Mouse (Mus musculus) neural tube, embryonic 15.5 days (tissue): ENCODE data around the gene Gabpa. TPM values are rescaled to one million over a fixed set of nuclear protein-coding genes. Genes with fewer than 3 reads are reported as not detected.

ENCODE experiments used
- ATAC-seq: fragments of 200-750 bp; cut with Nextera tagmentation; 2 replicates; pipeline ENCODE4 v1.8.0; 2017; ENCODE audit warnings: mild to moderate bottlenecking, moderate TSS enrichment, moderate library complexity; ENCODE audit not compliant: low FRiP score
- H3K27ac ChIP-seq: fragments of 300-500 bp; sonication (generic); replicated peaks from 2 replicates; pipeline ENCODE4 v1.5.1; 2015; ENCODE audit warnings: mild to moderate bottlenecking, inconsistent platforms
- H3K27me3 ChIP-seq: fragments of 300-500 bp; sonication (generic); replicated peaks from 2 replicates; pipeline ENCODE4 v1.6.1; 2015; ENCODE audit warnings: inconsistent platforms
- H3K36me3 ChIP-seq: fragments of 300-500 bp; sonication (generic); 2 replicates; pipeline ENCODE4 v1.6.1; 2015; ENCODE audit warnings: inconsistent platforms
- H3K4me1 ChIP-seq: fragments of 300-500 bp; sonication (generic); 2 replicates; pipeline ENCODE4 v1.6.1; 2015; ENCODE audit warnings: inconsistent platforms
- H3K4me2 ChIP-seq: fragments of 300-500 bp; sonication (generic); 2 replicates; pipeline ENCODE4 v1.6.1; 2015; ENCODE audit warnings: inconsistent platforms, mild to moderate bottlenecking, moderate library complexity
- H3K4me3 ChIP-seq: fragments of 300-500 bp; sonication (generic); replicated peaks from 2 replicates; pipeline ENCODE4 v1.5.1; 2015; ENCODE audit warnings: mild to moderate bottlenecking, inconsistent platforms
- H3K9ac ChIP-seq: fragments of 300-500 bp; sonication (generic); replicated peaks from 2 replicates; pipeline ENCODE4 v1.6.1; 2015; ENCODE audit warnings: mild to moderate bottlenecking, inconsistent platforms
- H3K9me3 ChIP-seq: fragments of 300-500 bp; sonication (generic); replicated peaks from 2 replicates; pipeline ENCODE4 v1.6.1; 2016; ENCODE audit warnings: inconsistent platforms
- WGBS: fragments of 180-500 bp; shearing (Covaris S2); methylation state at CpG from one replicate; pipeline ENCODE4 v1.1.7; 2015; ENCODE audit warnings: mixed read lengths; 5-methylcytosine and 5-hydroxymethylcytosine counted together
- polyA plus RNA-seq: library from polyadenylated mRNA; unstranded; fragments of >200 nt; fragmentation: Nextera tagmentation; extraction: Ambion mirVana; gene quantifications from 2 replicates; pipeline ENCODE4 v1.2.1, GENCODE M21; 2015

The Gabpa gene
- polyA plus RNA-seq = 14.7 and 17.0 TPM in 2 replicates

DNA sequence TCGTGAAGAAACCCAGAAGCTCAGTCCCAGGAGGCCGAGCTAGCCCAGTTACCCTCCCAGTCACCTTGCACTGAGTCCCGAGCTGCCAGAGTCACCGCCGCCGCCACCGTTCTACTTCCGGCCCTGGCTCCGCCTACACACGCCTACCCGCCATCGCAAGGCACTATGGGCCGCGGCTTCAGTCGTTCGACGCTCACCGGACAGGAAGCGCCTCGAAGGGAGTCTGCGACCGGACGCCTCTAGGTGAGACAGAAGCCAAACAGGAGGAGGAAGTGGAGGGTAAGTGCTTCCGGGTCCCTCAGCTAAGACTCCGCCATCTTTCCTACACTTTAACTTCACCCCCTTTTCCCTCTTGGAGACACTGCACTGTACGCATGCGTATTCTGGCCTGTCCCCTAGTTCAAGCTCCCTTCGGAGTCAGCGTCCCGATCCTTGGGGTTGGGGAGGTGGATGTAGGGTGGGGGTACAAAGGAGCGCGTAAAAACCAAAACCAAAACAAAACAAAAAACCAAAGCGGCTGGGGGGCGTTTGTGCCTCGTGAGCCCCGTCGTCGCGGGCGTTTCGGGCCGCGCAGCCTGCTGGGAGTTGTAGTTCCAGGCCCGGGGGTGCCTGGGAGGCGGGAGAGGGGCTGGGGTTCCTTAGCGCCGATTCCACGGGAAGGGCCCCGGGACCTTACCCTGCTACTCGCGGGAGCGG lies at the start of gene Gabpa:
Gene Gabpa (plus strand): TSS at position 181 of the 696 bp plus-strand sequence.
- peak within 1 kb of the TSS; percentile 98 for H3K9ac ChIP-seq
- under 1% methylated on average over 51 of the region's 52 CpGs for WGBS
- peak within 1 kb of the TSS; percentile 98 for H3K27ac ChIP-seq
- ATAC-seq = peak; percentile 97
- H3K4me3 ChIP-seq = peak within 1 kb of the TSS; percentile 100
- peak within 1 kb of the TSS; percentile 80 for H3K4me2 ChIP-seq
- no peaks in the 10 kb centered on the region for H3K27me3 ChIP-seq
- H3K36me3 ChIP-seq = peaks cover 17% of the 10 kb centered on the region
- H3K9me3 ChIP-seq = no peaks in the 10 kb centered on the region
- peaks cover 37% of the 10 kb centered on the region for H3K4me1 ChIP-seq

- H3K4me1 ChIP-seq = no peaks in the 10 kb centered on the region
- H3K4me3 ChIP-seq = no peak overlapping the region
- ATAC-seq = no peak
- no peak overlapping the region for H3K9ac ChIP-seq
- no peaks in the 10 kb centered on the region for H3K27me3 ChIP-seq
- H3K4me2 ChIP-seq = no peak overlapping the region
- H3K9me3 ChIP-seq = no peaks in the 10 kb centered on the region
- no peaks in the 10 kb centered on the region for H3K36me3 ChIP-seq
- 37% methylated on average over 7 of the region's 7 CpGs for WGBS
- H3K27ac ChIP-seq = no peak overlapping the region
These were observed 49.8 kb upstream of the Gabpa start for GRCm38 (mm10) chr16:84784966-84785365.

DNA sequence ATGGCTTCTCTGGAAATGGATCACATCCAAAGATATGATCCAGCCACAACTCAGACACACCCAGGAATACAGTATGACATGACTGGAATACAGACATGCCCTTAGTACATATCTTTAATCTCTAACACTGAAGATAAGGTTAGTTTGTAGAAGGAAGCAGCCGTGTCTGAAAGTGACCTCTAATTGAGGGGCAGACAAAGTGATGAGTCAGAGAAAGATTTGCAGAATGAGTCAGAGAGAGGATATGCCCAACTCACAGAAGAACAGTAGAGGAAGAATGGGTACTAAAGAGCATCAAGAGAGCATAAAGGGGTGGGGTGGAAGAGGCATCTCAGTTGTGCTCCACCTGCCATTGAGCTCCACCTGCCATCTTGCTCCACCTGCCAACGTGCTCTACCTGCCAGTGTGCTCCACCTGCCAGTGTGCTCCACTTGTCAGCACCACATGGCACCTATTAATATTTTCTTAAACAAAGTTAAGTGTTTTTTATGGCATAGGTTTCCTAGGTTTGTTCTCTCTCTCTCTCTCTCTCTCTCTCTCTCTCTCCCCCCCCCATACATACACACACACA lies 44.0 kb upstream of the Gabpa start:
- WGBS = 94% methylated on average over 2 of the region's 2 CpGs

DNA sequence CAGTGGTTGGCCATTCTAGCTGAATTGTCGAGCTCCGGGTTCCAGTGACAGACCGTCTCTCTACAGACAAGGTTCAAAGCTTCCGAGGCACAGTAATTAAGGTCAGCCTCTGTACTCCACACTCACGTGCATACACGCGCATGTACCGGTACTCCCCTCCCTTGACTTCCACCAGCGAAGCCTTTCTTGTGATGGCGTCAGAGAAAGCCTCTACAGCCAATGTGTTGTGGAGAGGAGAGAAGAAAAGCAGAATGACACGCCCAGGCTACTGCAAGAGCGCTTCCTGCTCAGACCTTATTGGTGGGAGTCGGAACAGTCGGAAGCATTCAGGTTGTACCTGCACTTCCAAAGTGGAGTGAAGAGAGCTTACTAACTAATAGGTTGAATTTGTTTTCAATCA lies 41.3 kb upstream of the Gabpa start:
- no peaks in the 10 kb centered on the region for H3K27me3 ChIP-seq
- H3K36me3 ChIP-seq = no peaks in the 10 kb centered on the region
- H3K27ac ChIP-seq = no peak overlapping the region
- H3K4me1 ChIP-seq = no peaks in the 10 kb centered on the region
- no peak overlapping the region for H3K4me2 ChIP-seq
- H3K9ac ChIP-seq = no peak overlapping the region
- H3K4me3 ChIP-seq = no peak overlapping the region
- 91% methylated on average over 14 of the region's 14 CpGs for WGBS
- no peaks in the 10 kb centered on the region for H3K9me3 ChIP-seq
- no peak for ATAC-seq

More for the DNA sequence above, 44.0 kb upstream of the Gabpa start:
- no peak overlapping the region for H3K4me3 ChIP-seq
- no peaks in the 10 kb centered on the region for H3K27me3 ChIP-seq
- no peaks in the 10 kb centered on the region for H3K9me3 ChIP-seq
- H3K4me1 ChIP-seq = no peaks in the 10 kb centered on the region
- no peak for ATAC-seq
- H3K36me3 ChIP-seq = no peaks in the 10 kb centered on the region
- no peak overlapping the region for H3K9ac ChIP-seq
- no peak overlapping the region for H3K4me2 ChIP-seq
- no peak overlapping the region for H3K27ac ChIP-seq

GRCm38 (mm10) chr16:84795337-84795736 lies 39.4 kb upstream of the Gabpa start:
- 67% methylated on average over 3 of the region's 3 CpGs for WGBS
- H3K27me3 ChIP-seq = no peaks in the 10 kb centered on the region
- H3K9ac ChIP-seq = no peak overlapping the region
- no peaks in the 10 kb centered on the region for H3K36me3 ChIP-seq
- no peak overlapping the region for H3K4me2 ChIP-seq
- H3K4me1 ChIP-seq = no peaks in the 10 kb centered on the region
- no peaks in the 10 kb centered on the region for H3K9me3 ChIP-seq
- no peak overlapping the region for H3K27ac ChIP-seq
- no peak for ATAC-seq
- no peak overlapping the region for H3K4me3 ChIP-seq

DNA sequence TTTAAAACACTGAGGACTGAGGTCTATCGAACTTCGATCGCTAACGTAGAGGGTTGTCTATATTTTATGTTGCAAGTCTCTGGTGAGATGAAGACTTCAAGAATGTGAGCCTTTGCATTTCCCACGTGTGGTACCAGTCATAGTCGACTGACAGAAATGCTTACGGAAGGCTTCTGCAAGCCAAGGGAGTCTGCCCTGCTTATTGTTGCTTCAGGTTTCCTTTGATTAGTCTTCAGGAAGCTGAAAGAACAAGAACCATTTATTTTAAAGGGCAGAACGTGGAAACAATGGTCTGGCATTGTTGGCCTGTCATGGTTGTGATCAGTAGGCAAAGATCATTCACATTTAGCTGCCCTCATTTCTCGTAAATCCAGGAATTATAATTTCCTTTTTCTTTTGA lies 38.0 kb upstream of the Gabpa start:
- ATAC-seq = no peak
- WGBS = 57% methylated on average over 9 of the region's 9 CpGs
- H3K4me2 ChIP-seq = no peak overlapping the region

DNA sequence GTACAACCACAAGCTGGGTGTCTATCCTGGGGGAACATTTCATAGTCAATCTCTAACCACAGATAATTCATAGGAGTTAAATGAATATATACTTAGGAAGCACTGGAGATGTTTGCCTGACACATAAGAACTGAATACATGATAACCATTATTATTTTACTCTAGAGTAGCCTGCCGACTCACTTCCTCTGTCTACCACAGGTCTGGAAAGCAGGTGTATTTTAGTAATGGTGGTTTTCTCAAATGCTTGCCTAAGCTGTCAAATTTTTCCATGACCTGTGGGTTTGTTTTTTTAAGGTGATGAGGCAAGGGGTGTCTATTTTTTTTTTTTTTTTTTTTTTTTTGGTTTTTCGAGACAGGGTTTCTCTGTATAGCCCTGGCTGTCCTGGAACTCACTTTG lies 34.7 kb upstream of the Gabpa start:
- H3K36me3 ChIP-seq = no peaks in the 10 kb centered on the region
- no peaks in the 10 kb centered on the region for H3K27me3 ChIP-seq
- H3K9ac ChIP-seq = no peak overlapping the region
- no peaks in the 10 kb centered on the region for H3K9me3 ChIP-seq
- H3K4me3 ChIP-seq = no peak overlapping the region
- H3K4me2 ChIP-seq = no peak overlapping the region
- no peak for ATAC-seq
- no peaks in the 10 kb centered on the region for H3K4me1 ChIP-seq
- no peak overlapping the region for H3K27ac ChIP-seq
- 100% methylated on average over 1 of the region's 2 CpGs for WGBS

More for the DNA sequence above, 38.0 kb upstream of the Gabpa start:
- H3K4me1 ChIP-seq = no peaks in the 10 kb centered on the region
- no peaks in the 10 kb centered on the region for H3K27me3 ChIP-seq
- H3K36me3 ChIP-seq = no peaks in the 10 kb centered on the region
- H3K27ac ChIP-seq = no peak overlapping the region
- no peaks in the 10 kb centered on the region for H3K9me3 ChIP-seq
- H3K4me3 ChIP-seq = no peak overlapping the region
- H3K9ac ChIP-seq = no peak overlapping the region

DNA sequence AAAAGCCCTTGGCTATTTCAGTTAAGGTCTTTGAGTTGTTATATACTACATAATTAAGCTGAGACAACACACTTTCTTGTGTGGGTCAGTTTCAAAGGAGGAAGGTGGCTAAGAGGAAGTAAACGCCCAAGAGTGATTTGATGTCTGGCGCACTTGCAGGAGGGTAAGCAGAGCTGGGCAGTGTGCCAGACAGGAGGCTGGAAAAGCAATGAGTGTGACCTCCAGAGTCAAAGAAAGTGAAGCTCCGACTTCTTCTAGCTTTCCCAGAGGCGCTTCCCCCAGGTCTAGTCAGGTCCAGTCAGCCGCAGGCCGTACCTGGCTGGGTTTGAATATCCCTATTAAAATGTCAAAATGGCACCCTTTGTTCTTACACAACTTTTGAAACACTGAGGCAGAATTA lies 32.5 kb upstream of the Gabpa start:
- H3K4me2 ChIP-seq = no peak overlapping the region
- no peak for ATAC-seq
- H3K27me3 ChIP-seq = no peaks in the 10 kb centered on the region
- H3K9ac ChIP-seq = no peak overlapping the region
- H3K4me3 ChIP-seq = no peak overlapping the region
- H3K4me1 ChIP-seq = no peaks in the 10 kb centered on the region
- no peaks in the 10 kb centered on the region for H3K9me3 ChIP-seq
- H3K36me3 ChIP-seq = 0 out of 2 replicates have a peak, but pooled peaks cover under 1% of the 10 kb centered on the region
- 63% methylated on average over 6 of the region's 6 CpGs for WGBS
- no peak overlapping the region for H3K27ac ChIP-seq

DNA sequence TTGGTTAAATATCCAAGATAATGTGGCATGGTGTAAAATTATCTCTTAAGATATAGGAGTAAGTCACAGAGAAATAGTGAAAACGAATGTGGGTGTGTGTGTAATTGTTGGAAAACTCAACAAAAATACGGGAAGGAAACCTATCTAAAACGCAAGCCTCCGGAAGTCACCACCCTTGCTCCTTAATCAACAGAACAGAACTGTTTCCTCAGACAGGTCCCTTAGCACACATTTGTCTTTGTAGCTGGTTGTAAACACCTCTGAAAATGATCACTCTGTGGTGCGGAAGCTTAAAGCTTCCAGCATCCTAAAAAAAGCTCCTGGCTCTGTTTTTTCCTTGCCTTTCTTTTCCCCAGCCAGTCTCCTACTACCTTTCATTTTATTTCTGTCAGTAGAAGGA lies 29.9 kb upstream of the Gabpa start:
- Histone ChIP-seq H3K27ac (no peak overlapping the region), H3K27me3 (no peaks in the 10 kb centered on the region), H3K9ac (no peak overlapping the region), H3K36me3 (peaks cover 13% of the 10 kb centered on the region; the same call in 1 of the 2 replicates), H3K4me2 (no peak overlapping the region), H3K9me3 (no peaks in the 10 kb centered on the region), H3K4me1 (no peaks in the 10 kb centered on the region), H3K4me3 (no peak overlapping the region)
- ATAC-seq = no peak
- WGBS = 78% methylated on average over 5 of the region's 5 CpGs

DNA sequence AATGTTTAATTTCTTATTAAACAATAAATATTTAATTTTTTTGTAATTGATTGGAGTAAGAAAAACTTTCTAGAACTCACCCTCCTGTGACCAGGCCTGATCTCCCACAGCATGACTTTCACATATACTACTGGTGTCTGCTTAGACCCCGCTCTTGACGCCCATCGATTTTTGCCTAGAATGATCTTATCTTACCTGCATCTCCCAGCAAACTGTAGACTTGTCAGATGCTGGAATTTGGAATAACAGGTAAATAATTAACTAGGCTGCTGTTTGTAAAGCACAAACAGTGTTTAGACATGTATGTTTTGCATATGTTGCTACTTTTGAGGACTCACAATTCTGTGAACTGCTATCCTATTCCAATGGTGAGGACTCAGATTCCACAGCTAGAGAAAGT lies 28.6 kb upstream of the Gabpa start:
- Histone ChIP-seq H3K4me2 (no peak overlapping the region), H3K9me3 (no peaks in the 10 kb centered on the region), H3K36me3 (peaks cover 13% of the 10 kb centered on the region; the same call in 1 of the 2 replicates), H3K9ac (no peak overlapping the region), H3K4me1 (no peaks in the 10 kb centered on the region), H3K27ac (no peak overlapping the region), H3K27me3 (no peaks in the 10 kb centered on the region), H3K4me3 (no peak overlapping the region)
- 97% methylated on average over 3 of the region's 3 CpGs for WGBS
- ATAC-seq = no peak

DNA sequence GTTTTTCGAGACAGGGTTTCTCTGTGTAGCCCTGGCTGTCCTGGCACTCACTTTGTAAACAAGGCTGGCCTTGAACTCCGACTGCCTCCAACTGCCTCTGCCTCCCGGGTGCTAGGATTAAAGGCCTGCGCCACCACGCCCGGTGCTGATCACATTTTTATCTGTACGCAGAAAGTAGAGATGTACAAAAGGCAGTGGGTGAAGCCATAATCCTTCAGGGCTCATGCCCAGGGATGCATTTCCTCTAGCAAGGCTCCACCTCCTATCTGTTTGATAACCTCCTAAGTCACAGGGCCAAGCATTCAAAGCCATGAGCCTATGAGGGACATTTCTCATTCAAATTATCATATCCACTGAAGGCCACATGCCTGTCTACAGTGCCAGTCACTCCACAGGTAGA lies 26.9 kb upstream of the Gabpa start:
- no peak for ATAC-seq
- Histone ChIP-seq H3K4me2 (no peak overlapping the region), H3K4me1 (no peaks in the 10 kb centered on the region), H3K9ac (no peak overlapping the region), H3K4me3 (no peak overlapping the region), H3K27me3 (no peaks in the 10 kb centered on the region), H3K9me3 (no peaks in the 10 kb centered on the region), H3K36me3 (peaks cover 13% of the 10 kb centered on the region; the same call in 1 of the 2 replicates), H3K27ac (no peak overlapping the region)
- over 99% methylated on average over 7 of the region's 7 CpGs for WGBS

DNA sequence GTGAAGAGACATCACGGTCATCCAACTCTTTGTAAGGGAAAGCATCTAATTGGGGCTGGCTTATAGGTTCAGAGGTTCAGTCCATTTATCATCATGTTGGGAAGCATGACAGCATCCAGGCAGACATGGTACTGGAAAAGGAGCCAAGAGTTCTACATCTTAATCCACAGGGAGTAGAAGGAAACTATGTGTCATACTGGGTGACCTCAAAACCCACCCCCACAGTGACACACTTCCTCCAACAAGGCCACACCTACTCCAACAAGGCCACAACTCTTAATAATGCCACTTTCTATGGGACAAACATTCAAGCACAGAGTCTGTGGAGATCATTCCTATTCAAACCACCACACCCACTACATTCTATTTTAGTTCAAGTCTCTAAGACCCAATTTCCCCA lies 24.5 kb upstream of the Gabpa start:
- H3K27ac ChIP-seq = no peak overlapping the region
- no peaks in the 10 kb centered on the region for H3K9me3 ChIP-seq
- H3K27me3 ChIP-seq = no peaks in the 10 kb centered on the region
- H3K4me2 ChIP-seq = no peak overlapping the region
- WGBS = 90% methylated on average over 1 of the region's 1 CpGs
- no peak for ATAC-seq
- no peaks in the 10 kb centered on the region for H3K4me1 ChIP-seq
- H3K4me3 ChIP-seq = no peak overlapping the region
- H3K9ac ChIP-seq = no peak overlapping the region
- H3K36me3 ChIP-seq = peaks cover 13% of the 10 kb centered on the region; the same call in 1 of the 2 replicates
